Mouse (Mus musculus): ENCODE data around the gene Mtrf1.
A peak's percentile ranks its signal among the peaks of the same experiment; 100 is the strongest.
"Not testable (repeated sequence)": the region's sequence is repeated elsewhere in the genome, so short reads cannot be mapped to it uniquely, and the experiment has no call there.

Gene Mtrf1

DNA sequence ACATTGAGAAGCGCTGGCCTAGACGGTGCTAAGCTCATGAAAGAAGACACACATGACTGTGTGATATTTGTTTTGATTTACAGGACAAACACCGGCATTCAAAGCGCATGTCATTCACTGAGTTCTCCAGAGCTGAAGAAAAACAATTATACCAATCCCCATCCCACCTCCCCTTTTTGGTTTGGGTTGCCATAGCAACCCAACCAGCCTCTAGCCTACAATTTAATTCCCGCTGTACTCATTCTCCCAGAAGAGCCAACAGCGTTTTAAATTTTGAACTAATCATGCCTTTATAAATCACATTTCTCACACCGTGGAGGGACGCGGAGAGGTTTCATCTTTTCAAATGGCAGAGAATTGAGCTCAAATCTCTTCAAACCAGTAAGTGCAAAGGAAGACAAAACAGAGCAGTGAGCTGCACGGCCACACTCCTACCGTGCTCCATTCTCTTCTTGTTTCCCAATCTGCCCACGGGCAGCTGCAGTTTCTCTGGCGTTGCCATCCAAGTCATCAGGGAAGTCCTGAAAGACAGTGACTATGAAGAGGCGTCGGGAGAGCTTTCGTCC is 47.6 kb downstream of the Mtrf1 start:
- DNase-seq (ENCODE audit: low read depth, low spot score) = peak; percentile 23

DNA sequence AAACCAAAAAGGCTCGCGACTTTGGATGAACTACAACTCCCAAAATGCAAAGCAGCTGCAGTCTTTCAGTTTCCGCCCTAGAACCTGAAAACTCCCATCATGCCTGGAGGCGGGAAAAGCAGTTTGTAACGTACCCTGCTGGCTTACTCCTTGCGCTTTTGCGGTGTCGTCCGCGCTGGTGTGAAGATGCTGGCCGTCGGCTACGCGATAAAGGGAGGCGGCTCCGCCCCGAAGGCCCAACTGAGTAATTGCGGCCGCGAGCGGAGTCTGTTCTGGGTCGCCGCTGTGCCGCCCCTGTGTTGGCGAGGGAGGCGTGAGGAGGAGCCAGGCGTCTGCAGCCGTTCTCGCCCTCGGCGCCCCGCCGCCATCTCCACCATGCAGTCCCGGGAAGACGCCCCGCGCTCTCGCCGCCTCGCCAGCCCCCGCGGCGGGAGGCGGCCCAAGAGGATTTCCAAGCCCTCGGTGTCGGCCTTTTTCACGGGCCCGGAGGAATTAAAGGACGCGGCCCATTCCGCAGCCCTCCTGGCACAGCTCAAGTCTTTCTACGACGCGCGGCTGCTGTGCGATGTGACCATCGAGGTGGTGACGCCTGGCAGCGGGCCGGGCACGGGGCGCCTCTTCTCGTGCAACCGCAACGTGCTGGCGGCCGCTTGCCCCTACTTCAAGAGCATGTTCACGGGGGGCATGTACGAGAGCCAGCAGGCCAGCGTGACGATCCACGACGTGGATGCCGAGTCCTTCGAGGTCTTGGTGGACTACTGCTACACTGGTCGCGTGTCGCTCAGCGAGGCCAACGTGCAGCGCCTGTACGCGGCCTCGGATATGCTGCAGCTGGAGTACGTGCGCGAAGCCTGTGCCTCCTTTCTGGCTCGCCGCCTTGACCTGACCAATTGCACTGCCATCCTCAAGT is 54.4 kb downstream of the Mtrf1 start, which contains the start of gene Kbtbd6:
Gene Kbtbd6, plus strand, starts transcription at position 155 of the 910 bp plus-strand sequence.
- peak; percentile 84 for DNase-seq (ENCODE audit: low read depth, low spot score)

DNA sequence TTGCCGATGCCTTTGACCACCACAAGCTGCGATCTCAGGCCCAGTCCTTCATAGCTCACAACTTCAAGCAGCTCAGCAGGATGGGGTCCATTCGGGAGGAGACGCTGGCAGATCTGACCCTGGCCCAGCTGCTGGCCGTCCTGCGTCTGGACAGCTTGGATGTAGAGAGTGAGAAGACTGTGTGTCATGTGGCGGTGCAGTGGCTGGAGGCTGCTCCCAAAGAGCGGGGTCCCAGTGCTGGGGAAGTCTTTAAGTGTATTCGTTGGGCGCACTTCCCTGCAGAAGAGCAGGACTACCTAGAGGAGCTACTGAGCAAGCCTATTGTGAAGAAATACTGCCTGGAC is 55.0 kb downstream of the Mtrf1 start:
- DNase-seq (ENCODE audit: low read depth, low spot score) = not testable (repeated sequence)

DNA sequence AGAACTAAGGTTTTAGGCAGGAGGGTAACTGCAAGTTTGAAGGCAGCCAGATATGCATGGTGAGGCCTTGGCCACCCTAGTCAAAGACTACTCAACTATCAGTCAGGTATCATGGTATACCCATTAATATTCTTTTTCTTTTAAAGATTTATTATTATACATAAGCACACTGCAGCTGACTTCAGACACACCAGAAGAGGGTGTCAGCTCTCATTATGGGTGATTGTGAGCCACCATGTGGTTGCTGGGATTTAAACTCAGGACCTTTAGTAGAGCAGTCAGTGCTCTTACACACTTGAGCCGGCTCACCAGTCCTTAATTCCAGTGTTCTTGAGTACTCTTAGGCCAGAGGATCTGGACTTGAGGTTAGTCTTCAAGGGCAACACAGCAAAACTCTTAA is 62.8 kb downstream of the Mtrf1 start:
- no peak for DNase-seq (ENCODE audit: low read depth, low spot score)

DNA sequence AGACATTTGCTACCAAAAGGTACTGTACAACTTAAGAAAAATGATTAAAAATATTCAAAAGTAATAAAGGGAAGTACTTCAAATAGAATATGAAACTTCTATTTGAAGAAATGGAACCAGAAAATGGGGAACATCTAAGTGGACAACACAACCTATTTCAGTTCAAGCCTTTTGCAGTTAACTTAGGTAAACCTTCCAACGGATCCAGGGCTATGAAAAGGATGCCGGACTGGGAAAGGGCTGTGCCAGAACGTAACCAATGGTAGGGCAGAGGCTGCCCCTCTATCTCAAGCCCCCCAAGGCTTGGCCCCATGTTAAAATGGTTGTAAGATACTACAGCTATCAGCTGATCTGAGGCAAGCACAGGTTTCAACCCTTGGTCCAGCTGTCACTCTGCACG is 63.4 kb downstream of the Mtrf1 start:
- DNase-seq (ENCODE audit: low read depth, low spot score) = no peak

DNA sequence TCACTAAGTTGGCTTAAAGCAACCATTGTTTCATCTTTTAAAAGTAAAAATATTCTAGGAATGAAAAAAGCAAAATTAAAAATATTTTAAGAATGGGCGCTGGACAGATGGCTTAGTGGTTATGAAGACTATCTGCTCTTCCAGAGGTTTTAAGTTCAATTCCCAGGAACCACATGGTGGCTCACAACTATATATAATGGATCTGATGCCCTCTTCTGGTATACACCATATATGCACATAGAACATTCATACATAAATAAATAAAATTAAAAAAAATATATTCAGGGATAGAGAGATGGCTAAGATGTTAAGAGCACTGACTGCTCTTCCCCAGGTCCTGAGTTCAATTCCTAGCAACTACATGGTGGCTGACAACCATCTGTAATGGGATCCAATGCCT is 68.1 kb downstream of the Mtrf1 start:
- DNase-seq (ENCODE audit: low read depth, low spot score) = no peak

DNA sequence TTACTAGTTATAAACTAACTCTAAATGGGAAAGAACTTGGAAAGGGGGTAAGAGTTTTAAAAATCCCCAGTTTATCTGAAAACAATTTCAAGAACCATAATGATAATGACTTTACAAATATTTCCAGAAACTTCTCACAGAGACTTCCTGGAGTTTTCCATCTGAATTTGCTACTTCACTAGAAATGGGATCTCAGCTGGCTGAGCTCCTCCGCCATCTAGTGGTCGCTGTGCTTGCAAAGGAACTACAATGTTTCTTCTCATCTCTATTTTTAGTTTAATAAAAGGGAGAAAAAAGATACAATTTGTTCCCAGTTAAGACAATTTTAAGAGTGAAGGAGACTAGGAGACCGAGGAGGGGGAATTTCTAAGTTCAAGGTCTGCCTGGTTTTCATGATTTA is 70.0 kb downstream of the Mtrf1 start:
- no peak for DNase-seq (ENCODE audit: low read depth, low spot score)

All from retina, postnatal 7 days (tissue).